Mouse (Mus musculus): ENCODE measurements around the gene Zbbx.

Zbbx gene

GRCm38 (mm10) chr3:75164838-75165496 lies at the start of gene Zbbx:
TSS of gene Zbbx (minus strand) at chr3:75165034.
- DNase-seq (ENCODE audit: low spot score in 2 of 2), result peak; percentile 4 to 54

GRCm38 (mm10) chr3:75202808-75203503 lies 38.1 kb upstream of the Zbbx start:
- peak; percentile 10 to 65 for DNase-seq (ENCODE audit: low spot score in 2 of 2)

- DNase-seq (ENCODE audit: low spot score in 2 of 2), result no peak
Observed at GRCm38 (mm10) chr3:75182606-75183005, 17.8 kb upstream of the Zbbx start.

- DNase-seq (ENCODE audit: low spot score in 2 of 2), result no peak
Observed at GRCm38 (mm10) chr3:75141876-75142275, 23.0 kb downstream of the Zbbx start.

GRCm38 (mm10) chr3:75104867-75105266 lies 60.0 kb downstream of the Zbbx start:
- no peak for DNase-seq (ENCODE audit: low spot score in 2 of 2)

GRCm38 (mm10) chr3:75085762-75086161 lies 79.1 kb downstream of the Zbbx start:
- no peak for DNase-seq (ENCODE audit: low spot score in 2 of 2)

GRCm38 (mm10) chr3:75078906-75079305 lies 85.9 kb downstream of the Zbbx start:
- no peak for DNase-seq (ENCODE audit: low spot score in 2 of 2)

GRCm38 (mm10) chr3:75009701-75010100 lies 155.1 kb downstream of the Zbbx start:
- no peak for DNase-seq (ENCODE audit: low spot score in 2 of 2)
